Mouse (Mus musculus): ENCODE data around the gene Rexo1. TPM values are rescaled to one million over a fixed set of nuclear protein-coding genes. Genes with fewer than 3 reads are reported as not detected.

Gene Rexo1
- total RNA-seq, 2 experiments from 2014 or later: 10.7 to 20.2 TPM

- ATAC-seq (replicated peaks; ENCODE audit: low FRiP score, poor library complexity, severe bottlenecking): no peak
These were observed 35.2 kb downstream of the Rexo1 start for GRCm38 (mm10) chr10:80526172-80526571.

DNA sequence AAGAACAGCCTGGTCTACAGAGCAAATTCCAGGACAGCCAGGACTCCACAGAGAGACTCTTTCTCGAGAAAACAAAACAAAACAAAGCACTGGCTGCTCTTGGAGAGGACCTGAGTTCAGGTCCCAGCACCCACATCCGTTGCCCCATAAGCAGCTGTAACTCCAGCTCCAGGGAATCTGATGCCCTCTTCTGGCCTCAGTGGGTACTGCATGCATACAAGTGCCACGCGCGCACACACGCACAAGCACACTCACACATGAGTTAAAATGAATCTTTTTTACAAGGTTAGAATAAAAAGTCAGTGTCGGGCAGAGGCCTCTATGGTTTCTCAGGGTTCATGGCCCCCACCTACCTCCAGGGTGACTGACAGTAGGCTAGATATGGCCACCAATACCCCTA lies 38.1 kb downstream of the Rexo1 start:
- ATAC-seq (replicated peaks; ENCODE audit: low FRiP score, poor library complexity, severe bottlenecking): 0 out of 2 replicates have a peak, but pooled peaks have one; percentile 36

DNA sequence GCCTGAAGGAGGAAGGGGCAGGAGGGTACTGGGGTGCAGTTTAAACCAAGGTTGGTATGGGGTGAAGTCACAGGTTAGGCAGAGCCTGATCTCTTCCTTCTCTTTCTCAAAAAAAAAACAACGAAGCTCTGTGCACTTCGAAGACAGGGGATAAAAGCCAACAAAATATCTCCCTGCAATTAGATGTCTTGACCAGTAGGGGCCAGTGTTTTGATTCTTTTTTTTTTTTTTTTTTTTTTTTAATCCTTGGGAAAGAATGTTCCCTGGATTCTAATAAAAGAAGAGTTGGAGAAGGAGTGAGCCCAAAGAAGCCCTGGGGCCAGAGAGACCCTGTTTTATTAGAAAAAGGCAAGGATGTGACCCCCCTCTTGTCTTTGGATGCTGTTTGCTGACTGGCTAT lies 42.1 kb downstream of the Rexo1 start:
- ATAC-seq (replicated peaks; ENCODE audit: low FRiP score, poor library complexity, severe bottlenecking): no peak

GRCm38 (mm10) chr10:80513739-80514138 lies 47.6 kb downstream of the Rexo1 start:
- ATAC-seq (replicated peaks; ENCODE audit: low FRiP score, poor library complexity, severe bottlenecking): no peak

GRCm38 (mm10) chr10:80510273-80510660 lies 51.1 kb downstream of the Rexo1 start:
- ATAC-seq (replicated peaks; ENCODE audit: low FRiP score, poor library complexity, severe bottlenecking): no peak

DNA sequence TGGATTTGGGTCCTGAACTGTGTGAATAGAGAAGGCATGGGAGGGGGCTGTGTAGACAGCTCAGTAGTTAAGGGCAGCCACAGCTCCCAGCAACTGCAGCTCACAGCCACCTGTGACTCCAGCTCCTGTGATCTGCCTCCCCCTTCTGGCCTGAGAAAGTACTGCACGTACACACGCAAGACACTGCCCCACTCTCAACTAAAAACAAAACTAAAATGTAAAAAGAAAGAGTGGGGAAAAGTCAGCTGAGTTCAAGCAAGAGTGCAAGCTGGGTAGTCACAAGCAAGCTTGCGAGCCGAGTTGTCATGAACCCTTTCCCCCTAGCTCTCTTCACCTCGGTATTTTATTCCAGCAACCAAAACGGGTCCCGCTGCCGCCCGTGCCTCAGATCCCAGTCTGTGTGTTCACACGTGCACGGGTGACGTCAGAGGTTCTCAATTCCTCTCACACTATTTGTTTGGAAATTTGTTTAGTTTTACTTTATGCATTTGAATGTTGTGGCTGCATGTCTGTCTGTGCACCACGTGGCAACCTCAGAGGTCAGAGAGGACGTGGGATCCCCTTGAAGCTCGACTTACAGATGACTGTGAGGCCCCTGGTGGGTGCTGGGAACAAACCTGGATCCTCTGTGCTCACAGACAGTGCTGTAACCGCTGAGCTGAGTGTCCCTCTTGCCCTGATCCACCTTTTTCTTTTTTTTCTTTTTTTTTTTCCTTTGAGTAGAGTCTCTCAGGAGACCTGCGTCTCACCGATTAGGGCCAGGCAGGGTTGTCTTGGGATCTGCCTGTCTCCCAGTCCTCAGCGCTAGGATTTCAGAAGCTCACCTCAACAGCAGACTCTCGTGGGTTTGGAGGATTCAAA lies 51.7 kb downstream of the Rexo1 start:
- peak; percentile 86 for ATAC-seq (replicated peaks; ENCODE audit: low FRiP score, poor library complexity, severe bottlenecking)

DNA sequence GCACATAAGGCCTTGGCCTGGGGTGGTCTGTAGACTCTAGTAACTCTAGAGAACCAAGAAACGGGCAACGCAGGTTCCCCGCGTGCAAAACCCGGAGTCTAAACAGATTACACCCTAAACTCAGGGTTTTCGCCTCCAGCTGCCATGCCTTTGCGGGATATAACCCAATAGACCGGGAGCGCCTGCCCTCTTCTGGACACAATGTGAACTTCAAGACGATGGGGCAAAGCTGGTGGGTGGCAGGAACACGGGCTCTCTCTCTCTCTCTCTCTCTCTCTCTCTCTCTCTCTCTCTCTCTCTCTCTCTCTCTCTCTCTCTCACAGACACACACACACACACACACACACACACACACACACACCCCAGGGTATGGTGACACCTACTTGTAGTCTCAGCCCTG lies 55.1 kb downstream of the Rexo1 start:
- ATAC-seq (replicated peaks; ENCODE audit: low FRiP score, poor library complexity, severe bottlenecking): peak; percentile 74

- ATAC-seq (replicated peaks; ENCODE audit: low FRiP score, poor library complexity, severe bottlenecking): no peak
These were observed 56.6 kb downstream of the Rexo1 start for GRCm38 (mm10) chr10:80504724-80505123.

DNA sequence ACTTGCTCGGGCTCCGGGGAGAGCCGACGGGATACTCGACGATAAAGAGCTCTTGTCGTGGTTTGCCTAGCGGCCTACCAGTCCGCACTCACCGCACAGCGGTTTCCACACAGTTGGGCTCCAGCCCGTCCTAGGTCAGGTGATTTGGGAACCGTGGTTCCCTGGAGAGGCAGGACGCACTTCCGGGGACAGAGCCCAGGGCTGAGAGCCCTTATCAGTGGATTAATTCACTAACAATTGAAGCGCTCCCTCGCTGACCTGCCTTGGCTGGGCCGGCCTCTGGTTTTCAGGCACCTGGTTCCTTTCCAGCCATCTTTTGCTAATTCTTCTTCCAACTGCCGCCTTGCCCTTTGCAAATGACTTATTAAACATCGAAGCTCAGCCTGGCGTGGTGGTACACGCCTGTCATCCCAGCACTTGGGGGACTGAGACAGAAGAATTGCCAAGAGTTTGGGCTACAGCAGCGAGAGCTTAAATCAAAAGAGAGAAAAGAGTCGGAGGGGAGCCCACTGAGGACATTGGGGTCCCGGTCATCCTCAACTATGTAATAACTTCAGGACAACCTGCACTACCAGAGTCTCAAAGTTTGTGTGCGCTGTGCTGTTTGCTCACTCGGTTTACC lies 57.6 kb downstream of the Rexo1 start:
- no peak for ATAC-seq (replicated peaks; ENCODE audit: low FRiP score, poor library complexity, severe bottlenecking)

GRCm38 (mm10) chr10:80502819-80503314 lies 58.5 kb downstream of the Rexo1 start:
- no peak for ATAC-seq (replicated peaks; ENCODE audit: low FRiP score, poor library complexity, severe bottlenecking)

GRCm38 (mm10) chr10:80502291-80502690 lies 59.1 kb downstream of the Rexo1 start:
- ATAC-seq (replicated peaks; ENCODE audit: low FRiP score, poor library complexity, severe bottlenecking): no peak

DNA sequence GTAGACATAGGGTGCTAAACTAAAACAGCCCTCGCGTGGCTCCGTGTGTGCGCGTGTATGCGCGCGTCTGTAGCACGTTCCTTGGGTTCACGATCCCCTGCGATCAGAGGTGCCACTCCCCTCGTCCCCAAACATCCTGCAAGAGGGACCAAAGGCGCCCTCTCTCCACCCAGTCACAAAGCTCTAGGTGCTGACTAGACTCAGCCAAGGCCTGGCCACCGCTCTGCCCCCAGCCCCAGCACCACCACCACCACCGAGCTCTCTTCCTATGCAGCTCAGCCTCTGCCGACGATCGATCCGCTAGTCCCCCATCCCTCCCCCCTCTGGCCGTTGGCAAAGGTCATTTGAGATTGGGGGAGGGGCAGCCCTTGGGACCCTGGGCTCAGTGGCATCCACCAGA lies 64.9 kb downstream of the Rexo1 start:
- ATAC-seq (replicated peaks; ENCODE audit: low FRiP score, poor library complexity, severe bottlenecking): no peak

DNA sequence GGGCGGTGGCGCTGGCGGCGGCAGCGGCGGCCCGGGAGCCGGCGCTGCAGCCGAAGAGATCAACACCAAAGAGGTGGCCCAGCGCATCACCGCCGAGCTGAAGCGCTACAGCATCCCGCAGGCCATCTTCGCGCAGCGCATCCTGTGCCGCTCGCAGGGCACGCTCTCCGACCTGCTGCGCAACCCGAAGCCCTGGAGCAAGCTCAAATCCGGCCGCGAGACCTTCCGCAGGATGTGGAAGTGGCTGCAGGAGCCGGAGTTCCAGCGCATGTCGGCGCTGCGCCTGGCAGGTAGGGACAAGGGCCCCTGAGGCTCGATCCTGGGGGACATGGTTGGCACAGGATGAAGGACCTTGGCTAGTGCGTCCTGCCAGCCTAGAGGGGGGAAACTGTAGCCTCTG lies 65.5 kb downstream of the Rexo1 start:
- no peak for ATAC-seq (replicated peaks; ENCODE audit: low FRiP score, poor library complexity, severe bottlenecking)

- no peak for ATAC-seq (replicated peaks; ENCODE audit: low FRiP score, poor library complexity, severe bottlenecking)
These were observed 66.6 kb downstream of the Rexo1 start, which contains the start of gene Onecut3 for GRCm38 (mm10) chr10:80494732-80495131. TSS of gene Onecut3 (plus strand) at chr10:80494835.

Other genes starting within 250 kb of the Rexo1 start
- gene 2310011J03Rik, start 241.0 kb downstream of the Rexo1 start, total RNA-seq (2015; ENCODE audit: low replicate concordance): 6.1 and 12.7 TPM in 2 replicates
- 3.5 and 3.7 TPM in 2 replicates for gene 2310011J03Rik, start 241.0 kb downstream of the Rexo1 start, total RNA-seq (2017; ENCODE audit: low replicate concordance)
- gene Pcsk4, start 232.1 kb downstream of the Rexo1 start, total RNA-seq (2015; ENCODE audit: low replicate concordance): 1.0 TPM in 1 of 2 replicates, not detected in the other
- gene Pcsk4, start 232.1 kb downstream of the Rexo1 start, total RNA-seq (2017; ENCODE audit: low replicate concordance): not detected in 2 replicates
- 1.7 and 6.0 TPM in 2 replicates for gene Reep6, start 231.6 kb downstream of the Rexo1 start, total RNA-seq (2015; ENCODE audit: low replicate concordance)
- gene Reep6, start 231.6 kb downstream of the Rexo1 start, total RNA-seq (2017; ENCODE audit: low replicate concordance): 2.0 and 4.5 TPM in 2 replicates
- 0.21 and 0.77 TPM in 2 replicates for gene Adamtsl5, start 213.1 kb downstream of the Rexo1 start, total RNA-seq (2015; ENCODE audit: low replicate concordance)
- gene Adamtsl5, start 213.1 kb downstream of the Rexo1 start, total RNA-seq (2017; ENCODE audit: low replicate concordance): 0.17 TPM in 1 of 2 replicates, not detected in the other
- not detected in 2 replicates for gene Plk5, start 205.1 kb downstream of the Rexo1 start, total RNA-seq (2015; ENCODE audit: low replicate concordance)
- not detected in 2 replicates for gene Plk5, start 205.1 kb downstream of the Rexo1 start, total RNA-seq (2017; ENCODE audit: low replicate concordance)
- 1.5 TPM in 1 of 2 replicates, not detected in the other for gene Mex3d, start 173.9 kb downstream of the Rexo1 start, total RNA-seq (2015; ENCODE audit: low replicate concordance)
- gene Mex3d, start 173.9 kb downstream of the Rexo1 start, total RNA-seq (2017; ENCODE audit: low replicate concordance): 0.51 and 0.70 TPM in 2 replicates
- 11.9 and 38.4 TPM in 2 replicates for gene Mbd3, start 162.0 kb downstream of the Rexo1 start, total RNA-seq (2015; ENCODE audit: low replicate concordance)
- gene Mbd3, start 162.0 kb downstream of the Rexo1 start, total RNA-seq (2017; ENCODE audit: low replicate concordance): 10.5 and 21.3 TPM in 2 replicates
- gene Uqcr11, start 154.7 kb downstream of the Rexo1 start, total RNA-seq (2015; ENCODE audit: low replicate concordance): 38.2 and 42.4 TPM in 2 replicates
- gene Uqcr11, start 154.7 kb downstream of the Rexo1 start, total RNA-seq (2017; ENCODE audit: low replicate concordance): 56.0 and 60.8 TPM in 2 replicates
- 30.7 and 31.1 TPM in 2 replicates for gene Tcf3, start 127.9 kb downstream of the Rexo1 start, total RNA-seq (2015; ENCODE audit: low replicate concordance)
- gene Tcf3, start 127.9 kb downstream of the Rexo1 start, total RNA-seq (2017; ENCODE audit: low replicate concordance): 27.9 and 39.6 TPM in 2 replicates
- not detected in 2 replicates for gene Onecut3, start 66.7 kb downstream of the Rexo1 start, total RNA-seq (2015; ENCODE audit: low replicate concordance)
- gene Onecut3, start 66.7 kb downstream of the Rexo1 start, total RNA-seq (2017; ENCODE audit: low replicate concordance): not detected in 2 replicates
- not detected in 2 replicates for gene Atp8b3, start 22.4 kb downstream of the Rexo1 start, total RNA-seq (2015; ENCODE audit: low replicate concordance)
- 0.43 TPM in 1 of 2 replicates, not detected in the other for gene Atp8b3, start 22.4 kb downstream of the Rexo1 start, total RNA-seq (2017; ENCODE audit: low replicate concordance)
- 0.96 and 1.0 TPM in 2 replicates for gene Klf16, start 15.8 kb upstream of the Rexo1 start, total RNA-seq (2015; ENCODE audit: low replicate concordance)
- 2.3 and 4.2 TPM in 2 replicates for gene Klf16, start 15.8 kb upstream of the Rexo1 start, total RNA-seq (2017; ENCODE audit: low replicate concordance)
- gene Abhd17a, start 28.8 kb upstream of the Rexo1 start, total RNA-seq (2015; ENCODE audit: low replicate concordance): 23.6 and 66.1 TPM in 2 replicates
- 2.0 and 7.7 TPM in 2 replicates for gene Abhd17a, start 28.8 kb upstream of the Rexo1 start, total RNA-seq (2017; ENCODE audit: low replicate concordance)
- gene Scamp4, start 41.3 kb upstream of the Rexo1 start, total RNA-seq (2015; ENCODE audit: low replicate concordance): 7.3 and 14.0 TPM in 2 replicates
- gene Scamp4, start 41.3 kb upstream of the Rexo1 start, total RNA-seq (2017; ENCODE audit: low replicate concordance): 2.6 and 3.1 TPM in 2 replicates
- gene Adat3, start 41.3 kb upstream of the Rexo1 start, total RNA-seq (2015; ENCODE audit: low replicate concordance): not detected in 2 replicates
- gene Adat3, start 41.3 kb upstream of the Rexo1 start, total RNA-seq (2017; ENCODE audit: low replicate concordance): 0.94 TPM in 1 of 2 replicates, not detected in the other
- gene Gm49322, start 44.5 kb upstream of the Rexo1 start, total RNA-seq (2015; ENCODE audit: low replicate concordance): 0.21 TPM in 1 of 2 replicates, not detected in the other
- gene Gm49322, start 44.5 kb upstream of the Rexo1 start, total RNA-seq (2017; ENCODE audit: low replicate concordance): not detected in 2 replicates
- gene Csnk1g2, start 61.3 kb upstream of the Rexo1 start, total RNA-seq (2015; ENCODE audit: low replicate concordance): 25.5 and 25.6 TPM in 2 replicates
- gene Csnk1g2, start 61.3 kb upstream of the Rexo1 start, total RNA-seq (2017; ENCODE audit: low replicate concordance): 28.2 and 28.9 TPM in 2 replicates
- 5.6 and 6.1 TPM in 2 replicates for gene Btbd2, start 95.5 kb upstream of the Rexo1 start, total RNA-seq (2015; ENCODE audit: low replicate concordance)
- 5.6 and 11.4 TPM in 2 replicates for gene Btbd2, start 95.5 kb upstream of the Rexo1 start, total RNA-seq (2017; ENCODE audit: low replicate concordance)
- gene Mknk2, start 116.6 kb upstream of the Rexo1 start, total RNA-seq (2015; ENCODE audit: low replicate concordance): 40.2 and 47.4 TPM in 2 replicates
- 28.4 and 40.8 TPM in 2 replicates for gene Mknk2, start 116.6 kb upstream of the Rexo1 start, total RNA-seq (2017; ENCODE audit: low replicate concordance)
- gene Mob3a, start 140.4 kb upstream of the Rexo1 start, total RNA-seq (2015; ENCODE audit: low replicate concordance): 13.4 and 25.6 TPM in 2 replicates
- gene Mob3a, start 140.4 kb upstream of the Rexo1 start, total RNA-seq (2017; ENCODE audit: low replicate concordance): 11.0 and 18.2 TPM in 2 replicates
- gene Izumo4, start 140.6 kb upstream of the Rexo1 start, total RNA-seq (2015; ENCODE audit: low replicate concordance): 8.6 and 9.8 TPM in 2 replicates
- 1.3 and 2.2 TPM in 2 replicates for gene Izumo4, start 140.6 kb upstream of the Rexo1 start, total RNA-seq (2017; ENCODE audit: low replicate concordance)
- 12.5 and 27.6 TPM in 2 replicates for gene Ap3d1, start 180.7 kb upstream of the Rexo1 start, total RNA-seq (2015; ENCODE audit: low replicate concordance)
- 25.9 and 30.5 TPM in 2 replicates for gene Ap3d1, start 180.7 kb upstream of the Rexo1 start, total RNA-seq (2017; ENCODE audit: low replicate concordance)
- gene Dot1l, start 193.6 kb upstream of the Rexo1 start, total RNA-seq (2015; ENCODE audit: low replicate concordance): 10.9 and 15.6 TPM in 2 replicates
- 8.0 and 22.9 TPM in 2 replicates for gene Dot1l, start 193.6 kb upstream of the Rexo1 start, total RNA-seq (2017; ENCODE audit: low replicate concordance)
- 19.6 and 26.5 TPM in 2 replicates for gene Sf3a2, start 236.6 kb upstream of the Rexo1 start, total RNA-seq (2015; ENCODE audit: low replicate concordance)
- 7.2 and 11.2 TPM in 2 replicates for gene Sf3a2, start 236.6 kb upstream of the Rexo1 start, total RNA-seq (2017; ENCODE audit: low replicate concordance)
- gene Plekhj1, start 237.1 kb upstream of the Rexo1 start, total RNA-seq (2015; ENCODE audit: low replicate concordance): 24.5 and 45.2 TPM in 2 replicates
- 8.2 and 13.9 TPM in 2 replicates for gene Plekhj1, start 237.1 kb upstream of the Rexo1 start, total RNA-seq (2017; ENCODE audit: low replicate concordance)
- gene Amh, start 243.7 kb upstream of the Rexo1 start, total RNA-seq (2015; ENCODE audit: low replicate concordance): not detected in 2 replicates
- gene Amh, start 243.7 kb upstream of the Rexo1 start, total RNA-seq (2017; ENCODE audit: low replicate concordance): not detected in 2 replicates

Measured in erythroblast, adult 5-6 weeks (primary cell).